Mouse (Mus musculus): Measurements from ENCODE around the gene 9030025P20Rik. TPM values are rescaled to one million over a fixed set of nuclear protein-coding genes. Genes with fewer than 3 reads are reported as not detected.
"Not testable (repeated sequence)": the region's sequence is repeated elsewhere in the genome, so short reads cannot be mapped to it uniquely, and the experiment has no call there.

The 9030025P20Rik gene
- polyA plus RNA-seq, 1 experiment from 2014 or later: 8.1 TPM

GRCm38 (mm10) chr17:14949161-14949827, 29.0 kb upstream of the 9030025P20Rik start:
- H3K27ac ChIP-seq (replicated peaks): no peak overlapping the region
- ATAC-seq (ENCODE audit: extremely low read depth, insufficient number of reproducible peaks, low FRiP score, low TSS enrichment): no peak
- 83% methylated on average over 7 of the region's 7 CpGs for WGBS
- H3K4me1 ChIP-seq: peaks cover 12% of the 10 kb centered on the region
- no peak overlapping the region for H3K4me3 ChIP-seq
- H3K27me3 ChIP-seq (replicated peaks): no peaks in the 10 kb centered on the region
- H3K9me3 ChIP-seq: no peaks in the 10 kb centered on the region
- H3K4me2 ChIP-seq: no peak overlapping the region
- H3K9ac ChIP-seq: no peak overlapping the region
- peaks cover 86% of the 10 kb centered on the region for H3K36me3 ChIP-seq

GRCm38 (mm10) chr17:14953452-14953851, 24.8 kb upstream of the 9030025P20Rik start:
- Histone ChIP-seq H3K27ac (replicated peaks) (no peak overlapping the region), H3K4me2 (no peak overlapping the region), H3K4me3 (no peak overlapping the region), H3K27me3 (replicated peaks) (no peaks in the 10 kb centered on the region), H3K9ac (no peak overlapping the region), H3K9me3 (no peaks in the 10 kb centered on the region), H3K36me3 (peaks cover 69% of the 10 kb centered on the region), H3K4me1 (no peaks in the 10 kb centered on the region)
- no peak for ATAC-seq (ENCODE audit: extremely low read depth, insufficient number of reproducible peaks, low FRiP score, low TSS enrichment)
- WGBS: 81% methylated on average over 8 of the region's 8 CpGs

GRCm38 (mm10) chr17:14958686-14959327, 19.5 kb upstream of the 9030025P20Rik start:
- 83% methylated on average over 5 of the region's 5 CpGs for WGBS
- ATAC-seq (ENCODE audit: extremely low read depth, insufficient number of reproducible peaks, low FRiP score, low TSS enrichment): no peak
- Histone ChIP-seq H3K9me3 (no peaks in the 10 kb centered on the region), H3K9ac (no peak overlapping the region), H3K27ac (replicated peaks) (no peak overlapping the region), H3K36me3 (peaks cover 24% of the 10 kb centered on the region), H3K4me1 (peaks cover 14% of the 10 kb centered on the region), H3K27me3 (replicated peaks) (no peaks in the 10 kb centered on the region), H3K4me3 (no peak overlapping the region), H3K4me2 (no peak overlapping the region)

- peaks cover 14% of the 10 kb centered on the region for H3K36me3 ChIP-seq
- ATAC-seq (ENCODE audit: extremely low read depth, insufficient number of reproducible peaks, low FRiP score, low TSS enrichment): no peak
- no peak overlapping the region for H3K27ac ChIP-seq (replicated peaks)
- H3K9ac ChIP-seq: peak overlapping the region; percentile 73
- H3K9me3 ChIP-seq: no peaks in the 10 kb centered on the region
- H3K4me2 ChIP-seq: peak overlapping the region; percentile 95
- H3K4me3 ChIP-seq: peak overlapping the region; percentile 76
- no peaks in the 10 kb centered on the region for H3K27me3 ChIP-seq (replicated peaks)
- peaks cover 14% of the 10 kb centered on the region for H3K4me1 ChIP-seq
- WGBS: 33% methylated on average over 3 of the region's 3 CpGs
These were observed 18.3 kb upstream of the 9030025P20Rik start for GRCm38 (mm10) chr17:14959979-14960378.

GRCm38 (mm10) chr17:14960520-14960919, 17.7 kb upstream of the 9030025P20Rik start:
- H3K4me2 ChIP-seq: peak overlapping the region; percentile 95
- H3K9me3 ChIP-seq: no peaks in the 10 kb centered on the region
- H3K27ac ChIP-seq (replicated peaks): peak overlapping the region; percentile 70; the same call in 1 of the 2 replicates
- H3K9ac ChIP-seq: peak overlapping the region; percentile 94
- H3K36me3 ChIP-seq: peaks cover 13% of the 10 kb centered on the region
- H3K4me3 ChIP-seq: peak overlapping the region; percentile 76
- ATAC-seq (ENCODE audit: extremely low read depth, insufficient number of reproducible peaks, low FRiP score, low TSS enrichment): no peak
- H3K4me1 ChIP-seq: peaks cover 14% of the 10 kb centered on the region
- under 1% methylated on average over 19 of the region's 23 CpGs for WGBS
- H3K27me3 ChIP-seq (replicated peaks): no peaks in the 10 kb centered on the region

- peak; percentile 82 for ATAC-seq (ENCODE audit: extremely low read depth, insufficient number of reproducible peaks, low FRiP score, low TSS enrichment)
- not testable (repeated sequence) for H3K27me3 ChIP-seq (replicated peaks); H3K9me3 ChIP-seq
- peak within 1 kb of the TSS; percentile 76 for H3K4me3 ChIP-seq
- under 1% methylated on average over 23 of the region's 100 CpGs for WGBS
- peak within 1 kb of the TSS; percentile 70; the same call in 1 of the 2 replicates for H3K27ac ChIP-seq (replicated peaks)
- H3K4me2 ChIP-seq: peak within 1 kb of the TSS; percentile 95
- peak within 1 kb of the TSS; percentile 94 for H3K9ac ChIP-seq
- peaks cover 14% of the 10 kb centered on the region for H3K4me1 ChIP-seq
- peaks cover 13% of the 10 kb centered on the region for H3K36me3 ChIP-seq
These were observed 17.2 kb upstream of the 9030025P20Rik start, which contains the start of gene Phf10 for GRCm38 (mm10) chr17:14960951-14961556. Phf10 (minus strand) TSS chr17:14961273.

GRCm38 (mm10) chr17:14961557-14962154, 16.6 kb upstream of the 9030025P20Rik start:
- not testable (repeated sequence) for H3K27ac ChIP-seq (replicated peaks); H3K4me3 ChIP-seq; H3K9me3 ChIP-seq; H3K27me3 ChIP-seq (replicated peaks); H3K4me2 ChIP-seq; H3K9ac ChIP-seq
- ATAC-seq (ENCODE audit: extremely low read depth, insufficient number of reproducible peaks, low FRiP score, low TSS enrichment): peak; percentile 79
- Histone ChIP-seq H3K4me1 (peaks cover 14% of the 10 kb centered on the region), H3K36me3 (peaks cover 13% of the 10 kb centered on the region)
- WGBS: no CpG with 5 or more reads among the region's 44 CpGs

- not testable (repeated sequence) for H3K9ac ChIP-seq; H3K4me3 ChIP-seq; ATAC-seq (ENCODE audit: extremely low read depth, insufficient number of reproducible peaks, low FRiP score, low TSS enrichment); H3K4me1 ChIP-seq; H3K27me3 ChIP-seq (replicated peaks); H3K36me3 ChIP-seq; H3K4me2 ChIP-seq; H3K9me3 ChIP-seq; H3K27ac ChIP-seq (replicated peaks)
- no CpG with 5 or more reads among the region's 6 CpGs for WGBS
These were observed 9.8 kb upstream of the 9030025P20Rik start for GRCm38 (mm10) chr17:14968373-14968913.

GRCm38 (mm10) chr17:14977718-14978361, 428 bp upstream of the 9030025P20Rik start:
- ATAC-seq (ENCODE audit: extremely low read depth, insufficient number of reproducible peaks, low FRiP score, low TSS enrichment); H3K27ac ChIP-seq (replicated peaks); H3K4me1 ChIP-seq; H3K9ac ChIP-seq; H3K36me3 ChIP-seq; H3K9me3 ChIP-seq; H3K27me3 ChIP-seq (replicated peaks): not testable (repeated sequence)
- 2% methylated on average over 4 of the region's 7 CpGs for WGBS
- Histone ChIP-seq H3K4me2 (peak overlapping the region; percentile 53), H3K4me3 (peak overlapping the region; percentile 31)

- not testable (repeated sequence) for H3K27me3 ChIP-seq (replicated peaks); H3K4me1 ChIP-seq; H3K4me2 ChIP-seq; H3K9me3 ChIP-seq; H3K36me3 ChIP-seq; ATAC-seq (ENCODE audit: extremely low read depth, insufficient number of reproducible peaks, low FRiP score, low TSS enrichment); H3K4me3 ChIP-seq; H3K9ac ChIP-seq; H3K27ac ChIP-seq (replicated peaks)
- 80% methylated on average over 4 of the region's 5 CpGs for WGBS
These were observed 11.9 kb downstream of the 9030025P20Rik start for GRCm38 (mm10) chr17:14990116-14990702.
